Mouse (Mus musculus) forebrain, embryonic 12.5 days (tissue): Measurements from ENCODE around the gene N6amt1. TPM values are rescaled to one million over a fixed set of nuclear protein-coding genes. Genes with fewer than 3 reads are reported as not detected.
A peak's percentile ranks its signal among the peaks of the same experiment; 100 is the strongest.

ENCODE experiments used
- ATAC-seq: fragments of 200-750 bp; cut with Nextera tagmentation; 2 replicates; pipeline ENCODE4 v1.8.0; 2017; ENCODE audit warnings: moderate TSS enrichment; ENCODE audit not compliant: low FRiP score
- H3K27ac ChIP-seq: fragments of 300-500 bp; sonication (generic); 2 replicates; pipeline ENCODE4 v1.5.1; 2016; ENCODE audit warnings: mild to moderate bottlenecking
- H3K27me3 ChIP-seq: fragments of 300-500 bp; sonication (generic); 2 replicates; pipeline ENCODE4 v1.6.1; 2016; ENCODE audit warnings: mild to moderate bottlenecking
- H3K36me3 ChIP-seq: fragments of 300-500 bp; sonication (generic); replicated peaks from 2 replicates; pipeline ENCODE4 v1.6.1; 2016; ENCODE audit warnings: mild to moderate bottlenecking
- H3K4me1 ChIP-seq: fragments of 300-500 bp; sonication (generic); 2 replicates; pipeline ENCODE4 v1.6.1; 2016
- H3K4me2 ChIP-seq: fragments of 300-500 bp; sonication (generic); 2 replicates; pipeline ENCODE4 v1.6.1; 2016; ENCODE audit warnings: mild to moderate bottlenecking, moderate library complexity
- H3K4me3 ChIP-seq: fragments of 300-500 bp; sonication (generic); replicated peaks from 2 replicates; pipeline ENCODE4 v1.5.1; 2016; ENCODE audit warnings: mild to moderate bottlenecking
- H3K9ac ChIP-seq: fragments of 300-500 bp; sonication (generic); 2 replicates; pipeline ENCODE4 v1.6.1; 2016; ENCODE audit warnings: mild to moderate bottlenecking
- H3K9me3 ChIP-seq: fragments of 300-500 bp; sonication (generic); 2 replicates; pipeline ENCODE4 v1.6.1; 2016
- whole genome bisulfite sequencing: fragments of 180-500 bp; shearing (Covaris S2); methylation state at CpG from one replicate; pipeline ENCODE4 v1.1.7; 2016; 5-methylcytosine and 5-hydroxymethylcytosine counted together
- polyA plus RNA-seq: library from polyadenylated mRNA; unstranded; fragments of >200 nt; fragmentation: Nextera tagmentation; extraction: Ambion mirVana; gene quantifications from 2 replicates; pipeline ENCODE4 v1.2.1, GENCODE M21; 2016

Gene N6amt1
- polyA plus RNA-seq, 1 experiment from 2014 or later = 16.5 TPM

DNA sequence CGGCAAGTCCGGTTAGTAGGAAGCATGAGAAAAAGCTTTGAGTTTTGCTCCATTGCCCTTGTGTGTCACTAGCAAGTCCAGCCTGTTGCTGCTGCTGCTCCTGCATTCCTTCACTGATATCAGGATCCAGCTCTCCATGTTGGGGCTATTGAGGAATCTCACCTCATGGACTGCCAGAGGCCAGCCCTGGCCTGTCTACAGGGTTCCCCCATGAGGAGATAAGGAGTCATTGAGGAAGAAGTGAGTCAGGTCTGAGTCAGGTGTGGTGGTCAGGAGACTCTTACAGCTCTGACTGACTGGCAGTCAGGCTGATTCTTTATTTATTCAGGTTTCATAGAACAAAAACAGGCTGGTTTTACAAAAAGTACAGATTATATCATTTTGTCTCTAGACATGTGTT is 5.9 kb upstream of the N6amt1 start:
- Histone ChIP-seq H3K4me3 (no peak overlapping the region), H3K27me3 (peaks cover 4% of the 10 kb centered on the region; the same call in 1 of the 2 replicates), H3K27ac (no peak overlapping the region), H3K9me3 (no peaks in the 10 kb centered on the region), H3K4me1 (no peaks in the 10 kb centered on the region), H3K4me2 (no peak overlapping the region), H3K36me3 (no peaks in the 10 kb centered on the region), H3K9ac (no peak overlapping the region)
- 91% methylated on average over 2 of the region's 2 CpGs for WGBS
- ATAC-seq = no peak

DNA sequence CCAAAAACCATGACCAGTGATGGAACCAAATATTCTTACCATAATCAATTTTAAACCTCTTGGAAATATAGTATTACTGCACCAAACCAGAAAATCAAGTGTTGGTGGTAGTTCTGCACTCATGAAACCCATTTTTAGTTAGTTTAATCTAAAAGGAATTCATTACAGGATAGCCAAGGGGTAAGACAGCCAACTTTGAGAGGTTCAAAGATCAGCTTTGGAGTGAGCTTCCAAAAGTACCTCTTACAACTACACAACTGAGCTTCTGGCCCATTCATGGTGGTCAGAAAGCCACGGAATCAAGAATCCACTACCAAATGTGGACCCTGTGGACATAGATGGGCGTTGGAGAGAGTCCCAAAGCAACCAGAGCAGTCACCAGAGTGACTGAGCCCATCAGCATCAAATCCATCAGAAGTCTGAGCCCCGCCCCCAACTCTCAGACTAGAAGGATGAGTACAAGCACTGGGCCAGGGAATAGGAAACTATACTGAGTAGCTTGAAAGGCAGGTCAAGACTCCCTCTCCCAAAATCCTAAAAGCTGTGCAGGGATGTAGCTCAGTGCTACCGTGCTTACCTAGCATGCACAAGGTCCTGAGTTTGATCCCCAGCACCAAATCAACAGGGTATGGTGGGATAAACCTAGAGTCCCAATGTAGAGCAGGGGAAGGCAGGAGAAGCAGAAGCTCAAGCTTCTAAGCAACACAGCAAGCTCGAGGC is 2.4 kb upstream of the N6amt1 start:
- no peak overlapping the region for H3K9ac ChIP-seq
- H3K27ac ChIP-seq = no peak overlapping the region
- no peaks in the 10 kb centered on the region for H3K9me3 ChIP-seq
- no peak for ATAC-seq
- H3K4me1 ChIP-seq = 0 out of 2 replicates have a peak, but pooled peaks cover 3% of the 10 kb centered on the region
- peaks cover 4% of the 10 kb centered on the region; the same call in 1 of the 2 replicates for H3K27me3 ChIP-seq
- WGBS = 67% methylated on average over 5 of the region's 5 CpGs
- H3K4me2 ChIP-seq = no peak overlapping the region
- H3K4me3 ChIP-seq = no peak overlapping the region
- 0 out of 2 replicates have a peak, but pooled peaks cover 3% of the 10 kb centered on the region for H3K36me3 ChIP-seq

DNA sequence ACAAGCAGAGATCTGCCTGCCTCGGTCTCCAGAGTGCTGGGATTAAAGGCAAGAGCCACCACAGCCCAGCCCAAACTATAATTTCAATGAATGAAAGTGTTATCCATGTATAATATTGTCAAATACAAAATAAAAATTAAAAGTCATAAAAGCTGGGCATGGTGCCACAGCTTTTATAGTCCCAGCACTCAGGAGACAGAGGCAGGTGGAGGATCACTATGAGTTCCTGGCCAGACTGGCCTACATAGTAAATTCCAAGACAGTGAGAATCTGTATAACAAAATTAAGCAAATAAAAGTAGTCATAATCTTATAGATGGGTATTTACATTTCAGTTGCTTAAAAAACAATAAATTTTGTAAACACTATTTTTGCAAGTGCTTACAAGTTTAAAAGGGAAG is 380 bp upstream of the N6amt1 start:
- Histone ChIP-seq H3K36me3 (peaks cover 11% of the 10 kb centered on the region), H3K9me3 (no peaks in the 10 kb centered on the region), H3K27me3 (peaks cover 4% of the 10 kb centered on the region; the same call in 1 of the 2 replicates), H3K4me2 (peak overlapping the region; percentile 48), H3K27ac (no peak overlapping the region), H3K4me1 (0 out of 2 replicates have a peak, but pooled peaks cover 3% of the 10 kb centered on the region), H3K4me3 (peak overlapping the region; percentile 60), H3K9ac (no peak overlapping the region)
- peak; percentile 41; the same call in 1 of the 2 replicates for ATAC-seq
- 100% methylated on average over 1 of the region's 1 CpGs for WGBS

DNA sequence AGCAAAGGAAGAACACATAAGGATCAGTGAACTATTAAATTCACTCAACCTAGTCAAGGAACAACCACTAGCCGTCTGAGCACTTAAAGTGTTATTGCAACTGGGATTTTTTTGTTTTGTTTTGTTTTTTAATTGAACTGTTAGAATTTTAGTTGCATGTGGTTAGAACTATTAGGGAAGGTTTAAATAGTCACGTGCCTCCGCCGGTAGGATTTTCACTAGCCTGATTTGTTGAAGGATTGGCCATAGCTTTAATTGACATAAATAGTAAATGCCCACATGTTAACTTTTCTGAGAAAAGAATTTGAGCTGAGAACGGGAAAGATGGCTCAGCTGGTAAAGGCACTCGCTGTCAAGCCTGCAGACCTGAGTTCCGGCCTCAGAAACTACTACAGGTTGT is 763 bp downstream of the N6amt1 start:
- WGBS = 83% methylated on average over 7 of the region's 7 CpGs
- no peak overlapping the region for H3K9ac ChIP-seq
- no peaks in the 10 kb centered on the region; the same call in 1 of the 2 replicates for H3K27me3 ChIP-seq
- no peaks in the 10 kb centered on the region for H3K9me3 ChIP-seq
- no peak for ATAC-seq
- peak overlapping the region; percentile 48 for H3K4me2 ChIP-seq
- no peak overlapping the region for H3K27ac ChIP-seq
- peak overlapping the region; percentile 60 for H3K4me3 ChIP-seq
- 0 out of 2 replicates have a peak, but pooled peaks cover 3% of the 10 kb centered on the region for H3K4me1 ChIP-seq
- peaks cover 11% of the 10 kb centered on the region for H3K36me3 ChIP-seq

DNA sequence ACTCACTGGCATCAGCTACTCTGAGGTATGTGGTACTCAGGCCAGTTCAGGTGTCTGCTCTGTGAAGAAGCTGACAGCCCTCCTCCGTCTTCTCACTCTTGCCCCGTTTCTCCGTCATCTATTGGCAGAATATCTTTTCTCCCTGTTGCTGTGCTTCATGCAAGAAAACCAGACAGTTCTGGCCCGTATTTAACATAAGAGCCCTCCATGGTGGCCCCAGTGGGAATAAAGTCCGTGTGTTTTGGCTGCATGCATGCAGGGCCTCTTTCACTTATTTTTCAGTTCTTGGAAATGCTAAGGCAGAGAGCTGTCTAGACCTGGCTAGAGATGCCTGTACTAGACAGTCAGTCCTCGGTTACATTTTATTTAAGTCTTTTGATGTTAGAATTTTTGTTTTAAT is 6.1 kb downstream of the N6amt1 start:
- no peak overlapping the region for H3K4me2 ChIP-seq
- no peak overlapping the region for H3K27ac ChIP-seq
- no peaks in the 10 kb centered on the region for H3K4me1 ChIP-seq
- 89% methylated on average over 6 of the region's 6 CpGs for WGBS
- H3K4me3 ChIP-seq = no peak overlapping the region
- peaks cover 42% of the 10 kb centered on the region for H3K36me3 ChIP-seq
- H3K9me3 ChIP-seq = no peaks in the 10 kb centered on the region
- H3K9ac ChIP-seq = no peak overlapping the region
- no peaks in the 10 kb centered on the region for H3K27me3 ChIP-seq
- no peak for ATAC-seq

DNA sequence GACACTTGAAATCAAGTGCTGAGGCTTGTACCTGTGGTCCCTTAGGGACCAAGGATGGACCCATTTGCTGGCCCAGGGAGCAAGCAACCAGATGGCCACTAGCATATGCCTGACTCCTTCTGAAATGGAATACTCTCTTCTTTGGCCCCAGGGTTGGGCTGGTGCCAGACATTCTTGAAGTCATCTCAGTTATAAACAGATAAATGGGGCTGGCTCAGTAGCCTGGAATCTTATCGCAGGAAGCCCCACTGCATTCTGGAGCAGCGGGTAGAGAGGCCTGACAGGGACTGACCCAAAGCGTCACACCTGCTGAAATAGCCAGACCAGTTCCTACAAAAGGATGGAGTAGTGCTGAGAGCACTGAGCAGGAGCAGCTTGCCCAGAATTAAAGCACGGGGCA is 10.2 kb downstream of the N6amt1 start:
- H3K4me2 ChIP-seq = no peak overlapping the region
- H3K9me3 ChIP-seq = no peaks in the 10 kb centered on the region
- 92% methylated on average over 4 of the region's 4 CpGs for whole genome bisulfite sequencing
- ATAC-seq = no peak
- H3K36me3 ChIP-seq = peaks cover 42% of the 10 kb centered on the region
- no peaks in the 10 kb centered on the region for H3K27me3 ChIP-seq
- no peak overlapping the region for H3K9ac ChIP-seq
- no peak overlapping the region for H3K4me3 ChIP-seq
- H3K4me1 ChIP-seq = no peaks in the 10 kb centered on the region
- no peak overlapping the region for H3K27ac ChIP-seq

DNA sequence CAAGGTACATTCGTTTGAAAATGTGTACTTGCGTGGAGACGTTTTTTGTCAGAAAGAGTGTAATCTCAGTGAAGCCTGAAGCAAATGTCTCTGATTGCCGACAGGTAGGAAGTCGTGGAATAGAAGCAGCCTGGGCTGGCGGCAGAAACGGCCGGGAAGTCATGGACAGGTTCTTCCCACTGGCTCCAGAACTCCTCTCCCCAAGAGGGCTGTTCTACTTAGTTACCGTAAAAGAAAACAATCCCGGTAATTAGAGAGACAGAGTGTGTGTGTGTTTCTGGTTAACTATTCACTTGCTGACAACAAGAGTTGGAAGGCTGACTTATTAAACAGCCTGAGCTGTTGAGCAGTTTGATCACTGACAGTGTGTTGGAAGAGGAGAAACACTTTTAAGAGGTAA is 12.1 kb downstream of the N6amt1 start:
- Histone ChIP-seq H3K27me3 (no peaks in the 10 kb centered on the region), H3K4me2 (no peak overlapping the region), H3K9ac (no peak overlapping the region), H3K9me3 (no peaks in the 10 kb centered on the region), H3K27ac (no peak overlapping the region), H3K4me1 (no peaks in the 10 kb centered on the region), H3K4me3 (no peak overlapping the region), H3K36me3 (peaks cover 42% of the 10 kb centered on the region)
- ATAC-seq = no peak
- WGBS = 87% methylated on average over 10 of the region's 10 CpGs

DNA sequence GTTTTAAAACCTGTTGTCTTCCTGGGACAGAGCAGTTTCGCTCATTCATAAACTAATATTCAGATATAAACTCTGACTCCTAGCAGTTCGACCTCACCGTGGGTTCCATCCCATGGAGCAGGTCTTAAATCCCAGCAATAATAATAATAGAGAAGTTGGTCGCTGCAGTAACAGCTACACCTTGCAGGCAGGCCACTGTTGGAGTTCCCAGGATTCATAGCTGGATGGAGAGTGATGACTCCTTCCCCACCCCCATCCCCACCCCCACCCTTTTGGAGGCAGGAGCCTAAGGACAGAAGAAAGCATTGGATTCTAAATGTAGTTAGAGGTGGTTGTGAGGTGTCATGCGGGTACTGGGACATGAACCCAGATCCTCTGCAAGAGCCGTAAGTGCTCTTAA is 12.5 kb downstream of the N6amt1 start:
- Histone ChIP-seq H3K4me3 (no peak overlapping the region), H3K4me1 (no peaks in the 10 kb centered on the region), H3K9ac (no peak overlapping the region), H3K36me3 (peaks cover 42% of the 10 kb centered on the region), H3K27ac (no peak overlapping the region), H3K4me2 (no peak overlapping the region), H3K9me3 (no peaks in the 10 kb centered on the region), H3K27me3 (no peaks in the 10 kb centered on the region)
- ATAC-seq = no peak
- WGBS = 95% methylated on average over 6 of the region's 6 CpGs

DNA sequence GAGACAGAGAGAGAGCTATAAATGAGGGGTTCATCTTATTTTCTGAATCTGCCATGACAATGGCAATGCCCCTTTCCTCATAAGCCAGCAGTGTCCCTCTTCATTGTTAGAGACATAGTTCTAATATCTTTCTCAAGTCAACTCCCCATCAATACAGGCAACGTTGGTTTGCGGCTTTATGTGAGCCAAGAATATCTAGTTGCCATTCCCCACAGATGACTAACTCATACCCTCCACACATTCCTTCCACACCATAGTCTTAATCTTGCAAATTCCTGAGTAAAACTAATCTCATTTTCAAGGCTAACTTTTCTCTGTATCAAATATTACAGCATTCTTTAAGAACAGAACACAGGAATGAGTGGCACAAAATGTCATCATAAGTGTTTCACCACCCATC is 29.0 kb downstream of the N6amt1 start:
- Histone ChIP-seq H3K9me3 (no peaks in the 10 kb centered on the region), H3K4me2 (no peak overlapping the region), H3K36me3 (peaks cover 63% of the 10 kb centered on the region), H3K27me3 (no peaks in the 10 kb centered on the region), H3K4me3 (no peak overlapping the region), H3K4me1 (no peaks in the 10 kb centered on the region), H3K27ac (no peak overlapping the region), H3K9ac (no peak overlapping the region)
- ATAC-seq = no peak
- WGBS = 100% methylated on average over 2 of the region's 2 CpGs

DNA sequence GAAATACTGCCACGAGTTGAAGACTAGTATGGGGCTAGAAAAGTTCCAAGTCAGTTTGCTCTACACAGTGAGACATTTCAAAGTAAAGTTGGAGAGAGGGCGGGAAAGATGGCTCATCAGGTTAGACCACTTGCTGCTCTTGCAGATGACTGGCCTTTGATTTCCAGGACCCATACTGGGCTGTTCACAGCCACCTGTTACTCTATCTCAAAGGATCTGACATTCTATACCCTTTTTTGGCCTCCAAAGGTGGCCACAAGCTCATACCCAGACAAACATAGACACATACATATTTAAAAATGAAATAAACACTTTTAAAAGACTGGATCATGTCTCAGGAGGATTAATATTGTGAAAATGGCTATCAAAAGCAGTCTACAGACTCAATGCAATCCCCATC is 30.4 kb downstream of the N6amt1 start:
- H3K4me2 ChIP-seq = no peak overlapping the region
- H3K4me3 ChIP-seq = no peak overlapping the region
- no peak overlapping the region for H3K9ac ChIP-seq
- H3K27me3 ChIP-seq = no peaks in the 10 kb centered on the region
- H3K36me3 ChIP-seq = peaks cover 65% of the 10 kb centered on the region
- no peak overlapping the region for H3K27ac ChIP-seq
- no peaks in the 10 kb centered on the region for H3K9me3 ChIP-seq
- no peak for ATAC-seq
- 87% methylated on average over 2 of the region's 2 CpGs for WGBS
- no peaks in the 10 kb centered on the region for H3K4me1 ChIP-seq

DNA sequence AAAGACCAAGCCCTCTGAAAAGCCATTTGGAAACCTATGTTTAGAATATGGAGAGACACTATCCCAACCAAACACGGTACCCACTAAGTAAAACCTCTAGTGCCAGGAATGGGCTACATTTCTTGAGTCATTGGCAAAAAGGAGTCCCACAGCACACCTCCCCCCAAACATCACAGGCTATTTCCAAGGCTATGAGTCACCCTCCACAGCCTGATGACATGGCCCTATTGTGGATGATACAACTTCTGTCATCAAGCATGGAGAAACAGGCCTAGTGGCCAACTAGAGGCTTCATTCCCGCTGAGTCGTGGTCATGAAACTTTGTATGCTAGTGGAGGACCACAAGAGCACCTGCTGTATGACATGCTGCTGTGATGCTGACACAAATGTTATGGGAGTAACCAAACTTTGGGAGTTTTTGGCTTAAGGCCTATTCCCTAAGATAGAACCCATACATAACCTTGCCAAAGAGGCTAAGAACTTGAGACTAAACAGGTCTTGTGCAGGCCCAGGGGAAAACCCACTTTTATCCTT is 33.5 kb downstream of the N6amt1 start:
- 92% methylated on average over 3 of the region's 3 CpGs for WGBS
- no peak overlapping the region for H3K9ac ChIP-seq
- peaks cover 41% of the 10 kb centered on the region for H3K36me3 ChIP-seq
- no peaks in the 10 kb centered on the region for H3K27me3 ChIP-seq
- H3K4me2 ChIP-seq = no peak overlapping the region
- no peak overlapping the region for H3K4me3 ChIP-seq
- no peaks in the 10 kb centered on the region for H3K9me3 ChIP-seq
- ATAC-seq = no peak
- no peak overlapping the region for H3K27ac ChIP-seq
- no peaks in the 10 kb centered on the region for H3K4me1 ChIP-seq

DNA sequence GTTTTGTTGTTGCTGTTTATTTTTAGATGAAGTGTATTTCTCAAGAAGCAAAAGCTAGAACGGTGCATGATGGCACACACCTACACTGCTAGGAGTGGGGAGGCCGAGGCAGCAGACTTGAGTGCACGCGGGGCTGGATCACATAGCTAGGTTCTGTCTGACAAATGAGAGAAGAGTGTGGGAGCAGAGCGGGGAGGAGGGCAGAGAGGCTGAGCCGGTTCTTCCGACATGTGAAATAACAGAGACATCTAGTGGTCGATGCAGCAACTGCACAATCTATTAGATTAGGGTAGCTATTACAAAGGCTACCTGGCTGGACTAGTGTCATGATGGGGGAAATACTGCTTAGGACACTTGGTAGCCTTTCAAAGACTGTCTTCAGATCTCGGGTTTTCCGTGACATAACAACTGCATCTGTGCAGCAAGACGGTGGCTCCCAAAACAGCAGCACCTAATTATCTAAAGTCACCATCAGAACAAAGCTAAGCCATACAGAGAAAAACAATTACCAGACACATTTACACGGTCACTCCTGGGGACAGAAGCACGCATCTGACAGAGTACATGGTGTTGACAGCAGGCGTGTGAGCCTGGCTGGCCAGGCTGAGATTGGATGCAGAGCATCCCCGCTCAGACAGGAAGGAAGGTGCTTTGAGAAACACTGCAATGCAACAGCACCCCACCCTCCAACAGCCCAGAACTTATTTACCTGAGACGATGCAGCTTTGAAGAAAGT is 40.0 kb downstream of the N6amt1 start:
- no peak overlapping the region for H3K9ac ChIP-seq

More for the DNA sequence above, 40.0 kb downstream of the N6amt1 start:
- WGBS = 57% methylated on average over 16 of the region's 16 CpGs
- Histone ChIP-seq H3K27me3 (no peaks in the 10 kb centered on the region), H3K36me3 (peaks cover 60% of the 10 kb centered on the region), H3K4me1 (no peaks in the 10 kb centered on the region), H3K4me3 (no peak overlapping the region), H3K4me2 (no peak overlapping the region), H3K27ac (no peak overlapping the region), H3K9me3 (no peaks in the 10 kb centered on the region)
- peak; percentile 83 for ATAC-seq
